ENCODE assay signal across 19 mouse cellular contexts in genomic region chr8:9932711-9933110, GRCm38 (mm10). TPM values are rescaled to one million over a fixed set of nuclear protein-coding genes. Genes with fewer than 3 reads are reported as not detected.
DNase-seq lines count a peak whose midpoint lies in the region; ATAC-seq and TF ChIP-seq lines count a peak whose summit lies in the region.
"Had no signal": no experiment of that assay in that cellular context is flagged by ENCODE, and none has a peak within 500 bp of the region (broad histone marks: within the 10 kb centered on the region; RNA-seq: fewer than 3 reads in every experiment).

No protein-coding gene starts in this region.

- no peaks in the 10 kb centered on the region for H3K9me3 ChIP-seq in kidney, embryonic 14.5 days (ENCODE audit: control insufficient read depth, low read length)
- H3K9me3 ChIP-seq in lung, postnatal 0 days (ENCODE audit: low read length): no peaks in the 10 kb centered on the region
- no peaks in the 10 kb centered on the region for H3K9me3 ChIP-seq in midbrain, postnatal 0 days (ENCODE audit: low read length)
- H3K9me3 ChIP-seq: forebrain, embryonic 10.5 days; heart, embryonic 13.5 days; hindbrain, embryonic 13.5 days; midbrain, embryonic 12.5 days had no signal

- ATAC-seq in kidney, embryonic 14.5 days (ENCODE audit: low FRiP score, low TSS enrichment): no peak
- no peak for ATAC-seq in lung, postnatal 0 days
- no peak for ATAC-seq in midbrain, postnatal 0 days (ENCODE audit: low FRiP score)
- ATAC-seq: CD4-positive, CD25-positive, alpha-beta regulatory T cell, adult 4 months had no signal

- H3K4me1 ChIP-seq in kidney, embryonic 14.5 days (ENCODE audit: control insufficient read depth, insufficient read depth, low read length): no peaks in the 10 kb centered on the region
- no peaks in the 10 kb centered on the region for H3K4me1 ChIP-seq in lung, postnatal 0 days (ENCODE audit: insufficient read depth, low read depth, low read length)
- no peaks in the 10 kb centered on the region for H3K4me1 ChIP-seq in midbrain, postnatal 0 days (ENCODE audit: insufficient read depth, low read length)
- H3K4me1 ChIP-seq: heart, embryonic 13.5 days; hindbrain, embryonic 13.5 days; midbrain, embryonic 12.5 days had no signal

- H3K36me3 ChIP-seq in kidney, embryonic 14.5 days (ENCODE audit: control insufficient read depth, insufficient read depth, low read length): no peaks in the 10 kb centered on the region
- no peaks in the 10 kb centered on the region for H3K36me3 ChIP-seq in lung, postnatal 0 days (ENCODE audit: insufficient read depth, low read length)
- H3K36me3 ChIP-seq in midbrain, postnatal 0 days (ENCODE audit: insufficient read depth, low read length): no peaks in the 10 kb centered on the region
- H3K36me3 ChIP-seq: forebrain, embryonic 10.5 days; heart, embryonic 13.5 days; hindbrain, embryonic 13.5 days; midbrain, embryonic 12.5 days had no signal

- TF ChIP-seq EP300 in lung, postnatal 0 days (IDR thresholded peaks at IDR 0.05): no peak

- H3K27ac ChIP-seq in kidney, embryonic 14.5 days (ENCODE audit: low read depth, low read length): no peak overlapping the region
- H3K27ac ChIP-seq in lung, postnatal 0 days (ENCODE audit: low read length): 0 out of 2 replicates have a peak overlapping the region, but pooled peaks have one; percentile 1
- H3K27ac ChIP-seq in midbrain, postnatal 0 days (ENCODE audit: low read depth, low read length): no peak overlapping the region
- H3K27ac ChIP-seq: forebrain, embryonic 10.5 days; heart, adult 2 months; heart, embryonic 13.5 days; hindbrain, embryonic 13.5 days; midbrain, embryonic 12.5 days; stomach, postnatal 0 days had no signal

- no peak overlapping the region for H3K9ac ChIP-seq in kidney, embryonic 14.5 days (ENCODE audit: low read depth, low read length)
- no peak overlapping the region for H3K9ac ChIP-seq in lung, postnatal 0 days (replicated peaks; ENCODE audit: low read depth)
- no peak overlapping the region for H3K9ac ChIP-seq in midbrain, postnatal 0 days (replicated peaks; ENCODE audit: low read length, poor library complexity, severe bottlenecking)
- H3K9ac ChIP-seq: heart, embryonic 13.5 days; hindbrain, embryonic 13.5 days; midbrain, embryonic 12.5 days had no signal

- peak; percentile 42 to 46 for DNase-seq in cerebellum, postnatal 14 days
- no peak for DNase-seq in cerebellum, postnatal 25 days
- peak; percentile 8 for DNase-seq in kidney, postnatal 14 days
- DNase-seq in lung, postnatal 0 days (ENCODE audit: low spot score): peak; percentile 65
- no peak for DNase-seq in midbrain, postnatal 0 days (ENCODE audit: low spot score)
- no peak for DNase-seq in cerebellum, postnatal 36 days
- DNase-seq: adrenal gland, postnatal 36 days; cerebellum, adult 2 months; gastrocnemius, postnatal 36 days; heart, adult 2 months; thymus, adult 2 months; thymus, postnatal 4 days had no signal

- H3K4me2 ChIP-seq in kidney, embryonic 14.5 days (replicated peaks; ENCODE audit: low read depth, low read length): no peak overlapping the region
- H3K4me2 ChIP-seq in lung, postnatal 0 days (replicated peaks; ENCODE audit: low read depth, low read length): no peak overlapping the region
- H3K4me2 ChIP-seq in midbrain, postnatal 0 days (ENCODE audit: low read depth, low read length, poor library complexity, severe bottlenecking): no peak overlapping the region
- H3K4me2 ChIP-seq: heart, embryonic 13.5 days; hindbrain, embryonic 13.5 days; midbrain, embryonic 12.5 days had no signal

- H3K27me3 ChIP-seq in kidney, embryonic 14.5 days (ENCODE audit: control insufficient read depth, insufficient read depth, low read length): no peaks in the 10 kb centered on the region
- no peaks in the 10 kb centered on the region for H3K27me3 ChIP-seq in lung, postnatal 0 days (replicated peaks; ENCODE audit: insufficient read depth, low read length)
- no peaks in the 10 kb centered on the region for H3K27me3 ChIP-seq in midbrain, postnatal 0 days (ENCODE audit: insufficient read depth, low read length)
- H3K27me3 ChIP-seq: heart, embryonic 13.5 days; hindbrain, embryonic 13.5 days; midbrain, embryonic 12.5 days had no signal

- H3K4me3 ChIP-seq in kidney, embryonic 14.5 days (ENCODE audit: low read length): no peak overlapping the region
- H3K4me3 ChIP-seq in lung, postnatal 0 days (ENCODE audit: low read depth, low read length): no peak overlapping the region
- no peak overlapping the region for H3K4me3 ChIP-seq in midbrain, postnatal 0 days (ENCODE audit: low read depth, low read length)
- H3K4me3 ChIP-seq: forebrain, embryonic 10.5 days; heart, adult 2 months; heart, embryonic 13.5 days; hindbrain, embryonic 13.5 days; midbrain, embryonic 12.5 days had no signal

- TF ChIP-seq CTCF in lung, postnatal 0 days (IDR thresholded peaks at IDR 0.05): no peak; the same call in 1 of the 2 replicates
- no peak for TF ChIP-seq CTCF in midbrain, postnatal 0 days (IDR thresholded peaks at IDR 0.05)

RNA-seq across cellular contexts. Expression of gene Lig4, which starts 44.8 kb away (rescaled TPM):
- polyA plus RNA-seq in kidney, embryonic 14.5 days (2014; fragmentation: Nextera tagmentation; extraction: Ambion mirVana): 2.6 and 5.8 TPM in 2 replicates
- 3.4 and 3.5 TPM in 2 replicates for polyA plus RNA-seq in lung, postnatal 0 days (2015; fragmentation: Nextera tagmentation; extraction: Ambion mirVana)
- total RNA-seq in midbrain, postnatal 0 days (2014; rRNA removed): 4.1 and 4.2 TPM in 2 replicates
- polyA plus RNA-seq in midbrain, postnatal 0 days (2015; fragmentation: Nextera tagmentation; extraction: Ambion mirVana): 7.3 and 8.2 TPM in 2 replicates

RNA-seq across cellular contexts. Expression of gene Abhd13, which starts 44.8 kb away (rescaled TPM):
- polyA plus RNA-seq in kidney, embryonic 14.5 days (2014; fragmentation: Nextera tagmentation; extraction: Ambion mirVana): 11.9 and 24.2 TPM in 2 replicates
- 12.0 and 12.9 TPM in 2 replicates for polyA plus RNA-seq in lung, postnatal 0 days (2015; fragmentation: Nextera tagmentation; extraction: Ambion mirVana)
- 21.3 and 29.1 TPM in 2 replicates for total RNA-seq in midbrain, postnatal 0 days (2014; rRNA removed)
- 11.2 and 12.3 TPM in 2 replicates for polyA plus RNA-seq in midbrain, postnatal 0 days (2015; fragmentation: Nextera tagmentation; extraction: Ambion mirVana)

Comparison
In these comparisons a context has a peak if more than half of its experiments do, and no peak if none do; other contexts are left out.
1. DNase-seq: peak in cerebellum, postnatal 14 days (2 of 2), kidney, postnatal 14 days (single experiment) and lung, postnatal 0 days (single experiment); none in cerebellum, postnatal 25 days (0 of 2), midbrain, postnatal 0 days (single experiment) and cerebellum, postnatal 36 days (0 of 2).